Mouse (Mus musculus) forebrain, embryonic 13.5 days (tissue): ENCODE measurements around the gene Mup14. TPM values are rescaled to one million over a fixed set of nuclear protein-coding genes. Genes with fewer than 3 reads are reported as not detected.
"Not testable (repeated sequence)": the region's sequence is repeated elsewhere in the genome, so short reads cannot be mapped to it uniquely, and the experiment has no call there.

ENCODE experiments used
- ATAC-seq: fragments of 200-750 bp; cut with Nextera tagmentation; 2 replicates; pipeline ENCODE4 v1.8.0; 2017
- H3K27ac ChIP-seq: fragments of 300-500 bp; sonication (generic); 2 replicates; pipeline ENCODE4 v1.5.1; 2015; ENCODE audit warnings: inconsistent platforms, mild to moderate bottlenecking, moderate library complexity
- H3K27me3 ChIP-seq: fragments of 300-500 bp; sonication (generic); 2 replicates; pipeline ENCODE4 v1.6.1; 2015; ENCODE audit warnings: mild to moderate bottlenecking, inconsistent platforms
- H3K36me3 ChIP-seq: fragments of 300-500 bp; sonication (generic); 2 replicates; pipeline ENCODE4 v1.6.1; 2015; ENCODE audit warnings: mild to moderate bottlenecking, inconsistent platforms; ENCODE audit not compliant: poor library complexity, severe bottlenecking
- H3K4me1 ChIP-seq: fragments of 300-500 bp; sonication (generic); 2 replicates; pipeline ENCODE4 v1.6.1; 2015; ENCODE audit warnings: inconsistent platforms
- H3K4me2 ChIP-seq: fragments of 300-500 bp; sonication (generic); 2 replicates; pipeline ENCODE4 v1.6.1; 2015; ENCODE audit warnings: inconsistent platforms, mild to moderate bottlenecking, moderate library complexity
- H3K4me3 ChIP-seq: fragments of 300-500 bp; sonication (generic); 2 replicates; pipeline ENCODE4 v1.5.1; 2015; ENCODE audit warnings: mild to moderate bottlenecking, inconsistent platforms
- H3K9ac ChIP-seq: fragments of 300-500 bp; sonication (generic); 2 replicates; pipeline ENCODE4 v1.6.1; 2015; ENCODE audit warnings: mild to moderate bottlenecking, inconsistent platforms
- H3K9me3 ChIP-seq: fragments of 300-500 bp; sonication (generic); replicated peaks from 2 replicates; pipeline ENCODE4 v1.6.1; 2016; ENCODE audit warnings: inconsistent platforms
- WGBS: fragments of 180-500 bp; shearing (Covaris S2); methylation state at CpG from one replicate; pipeline ENCODE4 v1.1.7; 2015; 5-methylcytosine and 5-hydroxymethylcytosine counted together
- polyA plus RNA-seq: library from polyadenylated mRNA; unstranded; fragments of >200 nt; fragmentation: Nextera tagmentation; extraction: Ambion mirVana; gene quantifications from 2 replicates; pipeline ENCODE4 v1.2.1, GENCODE M21; 2015

The Mup14 gene
- polyA plus RNA-seq: not detected in 2 replicates

GRCm38 (mm10) chr4:61303900-61304299 lies at the start of gene Mup14:
Gene Mup14 (minus strand): TSS chr4:61304000.
- H3K4me1 ChIP-seq, ATAC-seq, H3K36me3 ChIP-seq, H3K9ac ChIP-seq, H3K27me3 ChIP-seq, H3K4me2 ChIP-seq, H3K9me3 ChIP-seq, H3K27ac ChIP-seq, H3K4me3 ChIP-seq: not testable (repeated sequence)
- 93% methylated on average over 2 of the region's 6 CpGs for WGBS

GRCm38 (mm10) chr4:61338108-61338507 lies 34.3 kb upstream of the Mup14 start:
- not testable (repeated sequence) for ATAC-seq, H3K4me2 ChIP-seq, H3K4me3 ChIP-seq, H3K36me3 ChIP-seq, H3K27ac ChIP-seq, H3K9me3 ChIP-seq, H3K9ac ChIP-seq, H3K4me1 ChIP-seq, H3K27me3 ChIP-seq
- 80% methylated on average over 3 of the region's 5 CpGs for WGBS

Other genes starting within 250 kb of the Mup14 start
- gene Mup13, start 75.7 kb downstream of the Mup14 start, polyA plus RNA-seq: not detected in 2 replicates
- not detected in 2 replicates for gene Mup15, start 135.7 kb upstream of the Mup14 start, polyA plus RNA-seq
- gene Mup16, start 215.5 kb upstream of the Mup14 start, polyA plus RNA-seq: not detected in 2 replicates